Mouse (Mus musculus): ENCODE measurements around the gene 2210016L21Rik. TPM values are rescaled to one million over a fixed set of nuclear protein-coding genes. Genes with fewer than 3 reads are reported as not detected.

2210016L21Rik gene
- total and polyA plus RNA-seq, 3 experiments: 16.2 to 46.1 TPM; not detected in 1

DNA sequence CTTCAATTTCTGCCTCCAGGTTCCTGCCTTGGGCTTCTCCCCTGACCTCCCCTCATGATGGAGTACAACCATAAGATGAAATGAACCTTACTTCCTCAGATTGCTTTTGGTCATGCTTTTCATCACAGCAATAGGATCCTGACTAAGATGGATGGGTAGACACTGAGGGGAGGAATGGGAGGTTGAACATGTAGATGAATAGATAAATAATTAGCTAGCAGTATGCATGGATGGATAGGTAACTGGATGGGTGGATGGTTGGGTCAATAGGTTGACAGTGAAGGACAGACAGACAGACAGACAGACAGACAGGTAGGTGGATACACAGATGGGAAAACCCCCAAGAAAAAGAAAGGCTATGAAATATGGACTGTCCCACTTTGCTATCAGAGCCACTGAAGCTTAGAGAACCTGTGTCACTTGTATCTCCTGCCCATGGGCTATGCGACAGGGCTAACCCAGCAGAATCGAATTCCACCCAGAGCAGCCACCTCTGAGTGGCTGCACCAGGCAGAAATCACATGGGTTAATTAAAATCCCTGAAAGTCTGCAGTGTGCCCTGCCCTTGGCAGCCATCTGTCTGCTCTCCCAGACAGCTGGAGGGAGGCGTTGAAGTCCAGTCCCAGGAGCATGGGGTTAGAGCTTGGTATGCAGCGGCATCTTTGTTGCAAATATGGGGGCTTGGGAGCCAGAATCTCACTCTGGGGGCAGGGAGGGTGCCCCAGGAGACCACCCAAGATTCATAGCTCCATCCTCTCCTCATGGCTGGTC, 19.8 kb downstream of the 2210016L21Rik start:
- DNase-seq (ENCODE audit: low read depth, low spot score): no peak
- Histone ChIP-seq H3K27me3 (ENCODE audit: control insufficient read depth in 1 of 2, insufficient read depth in 2 of 2, low read length in 2 of 2) (no peaks in the 10 kb centered on the region), H3K79me2 (ENCODE audit: control insufficient read depth, insufficient read depth, low read length, poor library complexity) (no peaks in the 10 kb centered on the region), H3K9me3 (replicated peaks; ENCODE audit: insufficient read depth, low read length) (no peaks in the 10 kb centered on the region), H3K27ac (ENCODE audit: control insufficient read depth, low read depth, low read length) (no peak overlapping the region), H3K4me1 (ENCODE audit: control insufficient read depth in 1 of 2, insufficient read depth in 2 of 2, low read length in 2 of 2) (peaks cover 0 to 11% of the 10 kb centered on the region in 2 experiments; a peak in 3 of 4 replicates), H3K36me3 (ENCODE audit: control insufficient read depth in 1 of 2, insufficient read depth in 2 of 2, low read length in 2 of 2) (peaks cover 0 to 7% of the 10 kb centered on the region in 2 experiments; a peak in 2 of 4 replicates), H3K9ac (ENCODE audit: control insufficient read depth, low read depth, low read length, poor library complexity, severe bottlenecking) (no peak overlapping the region), H3K4me3 (ENCODE audit: control insufficient read depth in 1 of 2, insufficient read depth in 1 of 2, low read depth in 2 of 2, low read length in 2 of 2) (no peak overlapping the region)
- TF ChIP-seq KAT2A (conservative IDR thresholded peaks at IDR 0.05; ENCODE audit: low read depth, low read length) (no peak), ELF1 (IDR thresholded peaks at IDR 0.05; ENCODE audit: low read depth, low read length) (no peak), ZKSCAN1 (IDR thresholded peaks at IDR 0.05; ENCODE audit: low read depth, low read length) (no peak), TBP (IDR thresholded peaks at IDR 0.05; ENCODE audit: low read depth, low read length) (no peak), MAZ (IDR thresholded peaks at IDR 0.05; ENCODE audit: low read depth, low read length) (no peak), JUND (IDR thresholded peaks at IDR 0.05; ENCODE audit: low read depth, low read length) (no peak), NRF1 (IDR thresholded peaks at IDR 0.05; ENCODE audit: insufficient read depth, low read depth, low read length, poor library complexity, severe bottlenecking) (no peak), EP300 (IDR thresholded peaks at IDR 0.05; ENCODE audit: low read depth in 1 of 2, low read length in 2 of 2) (no peak)

DNA sequence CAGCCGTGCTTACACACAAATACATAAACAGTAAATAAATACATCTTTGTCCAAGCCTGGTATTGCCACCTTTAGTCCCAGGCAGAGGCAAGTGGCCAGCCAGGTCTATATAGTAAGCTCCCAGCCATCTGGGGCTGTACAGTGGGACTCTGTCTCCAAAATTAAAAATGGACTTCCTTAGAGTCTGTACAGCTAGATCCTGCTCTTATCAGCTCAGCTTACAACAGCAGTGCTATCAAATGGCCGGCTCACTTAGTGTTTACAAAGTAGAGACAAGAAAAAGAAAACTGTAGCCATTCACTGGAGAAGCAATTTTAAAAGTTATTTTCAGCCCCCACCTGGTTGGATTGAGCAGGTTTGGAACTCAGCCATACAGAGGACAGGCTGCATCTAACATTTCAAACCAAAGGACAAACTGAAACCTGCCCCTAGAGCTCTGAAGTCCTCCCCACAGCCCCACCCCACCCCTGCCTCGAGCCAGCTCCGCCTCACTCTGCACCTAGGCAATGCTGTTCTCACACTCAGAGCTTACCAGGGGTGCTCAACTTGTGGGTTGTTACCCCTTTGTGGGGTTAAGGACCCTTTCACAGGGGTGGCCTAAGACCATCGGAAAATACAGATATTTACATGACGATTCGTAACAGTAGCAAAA, 22.5 kb downstream of the 2210016L21Rik start:
- no peaks in the 10 kb centered on the region for H3K9me3 ChIP-seq (replicated peaks; ENCODE audit: insufficient read depth, low read length)
- no peaks in the 10 kb centered on the region; a peak in 1 of 4 replicates for H3K27me3 ChIP-seq (ENCODE audit: control insufficient read depth in 1 of 2, insufficient read depth in 2 of 2, low read length in 2 of 2)
- H3K36me3 ChIP-seq (ENCODE audit: control insufficient read depth in 1 of 2, insufficient read depth in 2 of 2, low read length in 2 of 2): peaks cover 0 to 7% of the 10 kb centered on the region in 2 experiments; a peak in 2 of 4 replicates
- H3K4me1 ChIP-seq (ENCODE audit: control insufficient read depth in 1 of 2, insufficient read depth in 2 of 2, low read length in 2 of 2): peaks cover 0 to 11% of the 10 kb centered on the region in 2 experiments; a peak in 3 of 4 replicates
- H3K27ac ChIP-seq (ENCODE audit: control insufficient read depth, low read depth, low read length): peak overlapping the region; percentile 70
- peak overlapping the region; percentile 49 for H3K9ac ChIP-seq (ENCODE audit: control insufficient read depth, low read depth, low read length, poor library complexity, severe bottlenecking)
- peak; percentile 72 for DNase-seq (ENCODE audit: low read depth, low spot score)
- H3K4me3 ChIP-seq (ENCODE audit: control insufficient read depth in 1 of 2, insufficient read depth in 1 of 2, low read depth in 2 of 2, low read length in 2 of 2): peak overlapping the region; percentile 62 to 93
- H3K79me2 ChIP-seq (ENCODE audit: control insufficient read depth, insufficient read depth, low read length, poor library complexity): no peaks in the 10 kb centered on the region
- no peak for TF ChIP-seq MYC (IDR thresholded peaks at IDR 0.05; ENCODE audit: low read depth, low read length)
- no peak for TF ChIP-seq USF2 (IDR thresholded peaks at IDR 0.05; ENCODE audit: borderline replicate concordance in 1 of 2, insufficient read depth in 1 of 2, low read depth in 1 of 2, low read length in 2 of 2)
- no peak; a peak in 1 of 4 replicates for TF ChIP-seq EP300 (IDR thresholded peaks at IDR 0.05; ENCODE audit: low read depth in 1 of 2, low read length in 2 of 2)
- no peak for TF ChIP-seq ZKSCAN1 (IDR thresholded peaks at IDR 0.05; ENCODE audit: low read depth, low read length)
- TF ChIP-seq TCF12 (IDR thresholded peaks at IDR 0.05; ENCODE audit: low read depth, low read length): no peak
- 0 out of 2 replicates have a peak, but pooled peaks have one; percentile 1 for TF ChIP-seq SMC3 (IDR thresholded peaks at IDR 0.05; ENCODE audit: low read depth, low read length)
- no peak; the same call in 1 of the 2 replicates for TF ChIP-seq HCFC1 (IDR thresholded peaks at IDR 0.05; ENCODE audit: low read depth, low read length)
- TF ChIP-seq ZMIZ1 (IDR thresholded peaks at IDR 0.05; ENCODE audit: low read depth, low read length): no peak
- TF ChIP-seq E2F4 (IDR thresholded peaks at IDR 0.05; ENCODE audit: borderline replicate concordance, low read depth, low read length): no peak
- no peak for TF ChIP-seq POLR2AphosphoS2 (IDR thresholded peaks at IDR 0.05; ENCODE audit: low read length)
- no peak for TF ChIP-seq GABPA (IDR thresholded peaks at IDR 0.05; ENCODE audit: low read depth, low read length)
- TF ChIP-seq UBTF (IDR thresholded peaks at IDR 0.05; ENCODE audit: borderline replicate concordance, insufficient read depth, low read depth, low read length): no peak
- no peak for TF ChIP-seq JUND (IDR thresholded peaks at IDR 0.05; ENCODE audit: low read depth, low read length)
- no peak for TF ChIP-seq MAX (IDR thresholded peaks at IDR 0.05; ENCODE audit: low read length)
- TF ChIP-seq MYB (IDR thresholded peaks at IDR 0.05; ENCODE audit: low read depth, low read length): no peak
- TF ChIP-seq ELF1 (IDR thresholded peaks at IDR 0.05; ENCODE audit: low read depth, low read length): no peak
- peak; percentile 71 for TF ChIP-seq GATA1 (IDR thresholded peaks at IDR 0.05; ENCODE audit: low read depth, low read length)
- TF ChIP-seq MAZ (IDR thresholded peaks at IDR 0.05; ENCODE audit: low read depth, low read length): peak; percentile 55; the same call in 1 of the 2 replicates
- TF ChIP-seq NRF1 (IDR thresholded peaks at IDR 0.05; ENCODE audit: insufficient read depth, low read depth, low read length, poor library complexity, severe bottlenecking): no peak
- no peak; the same call in 1 of the 2 replicates for TF ChIP-seq SIN3A (IDR thresholded peaks at IDR 0.05; ENCODE audit: low read length)
- 0 out of 2 replicates have a peak, but pooled peaks have one; percentile 10 for TF ChIP-seq TBP (IDR thresholded peaks at IDR 0.05; ENCODE audit: low read depth, low read length)
- no peak for TF ChIP-seq ZC3H11A (IDR thresholded peaks at IDR 0.05; ENCODE audit: low read depth, low read length)
- no peak for TF ChIP-seq MEF2A (IDR thresholded peaks at IDR 0.05; ENCODE audit: extremely low read depth, insufficient replicate concordance, low read depth, low read length, poor library complexity, severe bottlenecking)
- TF ChIP-seq ETS1 (IDR thresholded peaks at IDR 0.05; ENCODE audit: low read depth, low read length): peak; percentile 40
- TF ChIP-seq USF1 (IDR thresholded peaks at IDR 0.05; ENCODE audit: low read depth, low read length): no peak

Data from MEL (cell line).